Mouse (Mus musculus): Measurements from ENCODE around the gene Rhbdd1. TPM values are rescaled to one million over a fixed set of nuclear protein-coding genes. Genes with fewer than 3 reads are reported as not detected.

The Rhbdd1 gene
- 15.6 and 18.4 TPM in 2 replicates for total RNA-seq (2017)

- ATAC-seq (replicated peaks in 1 of 2; ENCODE audit: insufficient read depth in 1 of 2, low FRiP score in 2 of 2, low TSS enrichment in 1 of 2, low read depth in 1 of 2, poor library complexity in 2 of 2, severe bottlenecking in 2 of 2) = peak; percentile 96 to 99
Measured at GRCm38 (mm10) chr1:82316111-82316745, at the start of gene Rhbdd1. Gene Rhbdd1 (plus strand): TSS chr1:82316452.

GRCm38 (mm10) chr1:82267547-82267946, 48.7 kb upstream of the Rhbdd1 start:
- 0 out of 4 replicates have a peak, but pooled peaks of 1 of the 2 experiments have one; percentile 12 for ATAC-seq (replicated peaks in 1 of 2; ENCODE audit: insufficient read depth in 1 of 2, low FRiP score in 2 of 2, low TSS enrichment in 1 of 2, low read depth in 1 of 2, poor library complexity in 2 of 2, severe bottlenecking in 2 of 2)

- no peak for ATAC-seq (replicated peaks in 1 of 2; ENCODE audit: insufficient read depth in 1 of 2, low FRiP score in 2 of 2, low TSS enrichment in 1 of 2, low read depth in 1 of 2, poor library complexity in 2 of 2, severe bottlenecking in 2 of 2)
Measured at GRCm38 (mm10) chr1:82272231-82272630, 44.0 kb upstream of the Rhbdd1 start.

- ATAC-seq (replicated peaks in 1 of 2; ENCODE audit: insufficient read depth in 1 of 2, low FRiP score in 2 of 2, low TSS enrichment in 1 of 2, low read depth in 1 of 2, poor library complexity in 2 of 2, severe bottlenecking in 2 of 2) = no peak
Measured at GRCm38 (mm10) chr1:82273529-82273928, 42.7 kb upstream of the Rhbdd1 start.

- ATAC-seq (replicated peaks in 1 of 2; ENCODE audit: insufficient read depth in 1 of 2, low FRiP score in 2 of 2, low TSS enrichment in 1 of 2, low read depth in 1 of 2, poor library complexity in 2 of 2, severe bottlenecking in 2 of 2) = no peak
Measured at GRCm38 (mm10) chr1:82274361-82274760, 41.9 kb upstream of the Rhbdd1 start.

GRCm38 (mm10) chr1:82279768-82280167, 36.5 kb upstream of the Rhbdd1 start:
- no peak for ATAC-seq (replicated peaks in 1 of 2; ENCODE audit: insufficient read depth in 1 of 2, low FRiP score in 2 of 2, low TSS enrichment in 1 of 2, low read depth in 1 of 2, poor library complexity in 2 of 2, severe bottlenecking in 2 of 2)

GRCm38 (mm10) chr1:82281823-82282222, 34.4 kb upstream of the Rhbdd1 start:
- ATAC-seq (replicated peaks in 1 of 2; ENCODE audit: insufficient read depth in 1 of 2, low FRiP score in 2 of 2, low TSS enrichment in 1 of 2, low read depth in 1 of 2, poor library complexity in 2 of 2, severe bottlenecking in 2 of 2) = no peak

GRCm38 (mm10) chr1:82282992-82283611, 33.1 kb upstream of the Rhbdd1 start:
- peak; percentile 81 to 93 for ATAC-seq (replicated peaks in 1 of 2; ENCODE audit: insufficient read depth in 1 of 2, low FRiP score in 2 of 2, low TSS enrichment in 1 of 2, low read depth in 1 of 2, poor library complexity in 2 of 2, severe bottlenecking in 2 of 2)

- no peak for ATAC-seq (replicated peaks in 1 of 2; ENCODE audit: insufficient read depth in 1 of 2, low FRiP score in 2 of 2, low TSS enrichment in 1 of 2, low read depth in 1 of 2, poor library complexity in 2 of 2, severe bottlenecking in 2 of 2)
Measured at GRCm38 (mm10) chr1:82283901-82284301, 32.4 kb upstream of the Rhbdd1 start.

GRCm38 (mm10) chr1:82284403-82284802, 31.8 kb upstream of the Rhbdd1 start:
- ATAC-seq (replicated peaks in 1 of 2; ENCODE audit: insufficient read depth in 1 of 2, low FRiP score in 2 of 2, low TSS enrichment in 1 of 2, low read depth in 1 of 2, poor library complexity in 2 of 2, severe bottlenecking in 2 of 2) = no peak

- no peak for ATAC-seq (replicated peaks in 1 of 2; ENCODE audit: insufficient read depth in 1 of 2, low FRiP score in 2 of 2, low TSS enrichment in 1 of 2, low read depth in 1 of 2, poor library complexity in 2 of 2, severe bottlenecking in 2 of 2)
Measured at GRCm38 (mm10) chr1:82285461-82286189, 30.6 kb upstream of the Rhbdd1 start.

GRCm38 (mm10) chr1:82286190-82287051, 29.8 kb upstream of the Rhbdd1 start:
- no peak for ATAC-seq (replicated peaks in 1 of 2; ENCODE audit: insufficient read depth in 1 of 2, low FRiP score in 2 of 2, low TSS enrichment in 1 of 2, low read depth in 1 of 2, poor library complexity in 2 of 2, severe bottlenecking in 2 of 2)

GRCm38 (mm10) chr1:82287052-82287775, 29.0 kb upstream of the Rhbdd1 start:
- ATAC-seq (replicated peaks in 1 of 2; ENCODE audit: insufficient read depth in 1 of 2, low FRiP score in 2 of 2, low TSS enrichment in 1 of 2, low read depth in 1 of 2, poor library complexity in 2 of 2, severe bottlenecking in 2 of 2) = no peak

- ATAC-seq (replicated peaks in 1 of 2; ENCODE audit: insufficient read depth in 1 of 2, low FRiP score in 2 of 2, low TSS enrichment in 1 of 2, low read depth in 1 of 2, poor library complexity in 2 of 2, severe bottlenecking in 2 of 2) = no peak
Measured at GRCm38 (mm10) chr1:82287776-82288325, 28.4 kb upstream of the Rhbdd1 start.

GRCm38 (mm10) chr1:82288421-82288990, 27.7 kb upstream of the Rhbdd1 start:
- ATAC-seq (replicated peaks in 1 of 2; ENCODE audit: insufficient read depth in 1 of 2, low FRiP score in 2 of 2, low TSS enrichment in 1 of 2, low read depth in 1 of 2, poor library complexity in 2 of 2, severe bottlenecking in 2 of 2) = no peak
